Mouse (Mus musculus) neural tube, embryonic 14.5 days (tissue): ENCODE data around the gene Bbx. TPM values are rescaled to one million over a fixed set of nuclear protein-coding genes. Genes with fewer than 3 reads are reported as not detected.

Experiments
- ATAC-seq: fragments of 200-750 bp; cut with Nextera tagmentation; 2 replicates; pipeline ENCODE4 v1.8.0; 2017; ENCODE audit warnings: low read depth, mild to moderate bottlenecking, moderate TSS enrichment, moderate library complexity
- H3K27ac ChIP-seq: fragments of 300-500 bp; sonication (generic); 2 replicates; pipeline ENCODE4 v1.5.1; 2014; ENCODE audit warnings: low read depth, mild to moderate bottlenecking, control low read depth, low read length, moderate library complexity, mixed read lengths
- H3K27me3 ChIP-seq: fragments of 300-500 bp; sonication (generic); 2 replicates; pipeline ENCODE4 v1.6.1; 2014; ENCODE audit warnings: low read length; ENCODE audit not compliant: control insufficient read depth, insufficient read depth
- H3K36me3 ChIP-seq: fragments of 300-500 bp; sonication (generic); 2 replicates; pipeline ENCODE4 v1.6.1; 2014; ENCODE audit warnings: low read length, mixed read lengths; ENCODE audit not compliant: control insufficient read depth, insufficient read depth
- H3K4me1 ChIP-seq: fragments of 300-500 bp; sonication (generic); 2 replicates; pipeline ENCODE4 v1.6.1; 2014; ENCODE audit warnings: low read length; ENCODE audit not compliant: control insufficient read depth, insufficient read depth
- H3K4me2 ChIP-seq: fragments of 300-500 bp; sonication (generic); 2 replicates; pipeline ENCODE4 v1.6.1; 2014; ENCODE audit warnings: mild to moderate bottlenecking, low read depth, low read length, control low read depth
- H3K4me3 ChIP-seq: fragments of 300-500 bp; sonication (generic); 2 replicates; pipeline ENCODE4 v1.5.1; 2014; ENCODE audit warnings: low read depth, low read length, control low read depth, mixed read lengths
- H3K9ac ChIP-seq: fragments of 300-500 bp; sonication (generic); replicated peaks from 2 replicates; pipeline ENCODE4 v1.6.1; 2014; ENCODE audit warnings: low read depth, mild to moderate bottlenecking, control low read depth, low read length, mixed read lengths
- H3K9me3 ChIP-seq: fragments of 300-500 bp; sonication (generic); 2 replicates; pipeline ENCODE4 v1.6.1; 2016; ENCODE audit warnings: low read length; ENCODE audit not compliant: control insufficient read depth
- WGBS: fragments of 180-500 bp; shearing (Covaris S2); extraction: QIAGEN DNeasy Blood & Tissue Kit; methylation state at CpG from one replicate; pipeline ENCODE4 v1.1.7; 2014; 5-methylcytosine and 5-hydroxymethylcytosine counted together
- polyA plus RNA-seq: library from polyadenylated mRNA; unstranded; fragments of >200 nt; fragmentation: Nextera tagmentation; extraction: Ambion mirVana; gene quantifications from 2 replicates; pipeline ENCODE4 v1.2.1, GENCODE M21; 2014

Gene Bbx
- polyA plus RNA-seq, 1 experiment from 2014 or later: 12.4 TPM

- Histone ChIP-seq H3K9me3 (no peaks in the 10 kb centered on the region), H3K4me2 (no peak overlapping the region), H3K27ac (no peak overlapping the region), H3K36me3 (no peaks in the 10 kb centered on the region), H3K9ac (no peak overlapping the region), H3K4me1 (no peaks in the 10 kb centered on the region), H3K4me3 (no peak overlapping the region), H3K27me3 (no peaks in the 10 kb centered on the region)
- 88% methylated on average over 6 of the region's 6 CpGs for WGBS
- ATAC-seq: no peak
Measured at GRCm38 (mm10) chr16:50445014-50445413, 12.8 kb upstream of the Bbx start.

GRCm38 (mm10) chr16:50438816-50439215, 6.6 kb upstream of the Bbx start:
- no peak for ATAC-seq
- H3K36me3 ChIP-seq: no peaks in the 10 kb centered on the region
- WGBS: 83% methylated on average over 3 of the region's 3 CpGs

GRCm38 (mm10) chr16:50437788-50438187, 5.6 kb upstream of the Bbx start:
- no peak overlapping the region for H3K4me2 ChIP-seq
- H3K4me1 ChIP-seq: no peaks in the 10 kb centered on the region
- H3K36me3 ChIP-seq: no peaks in the 10 kb centered on the region
- H3K9me3 ChIP-seq: no peaks in the 10 kb centered on the region
- no peak overlapping the region for H3K9ac ChIP-seq
- no peak overlapping the region for H3K27ac ChIP-seq
- H3K4me3 ChIP-seq: no peak overlapping the region
- H3K27me3 ChIP-seq: no peaks in the 10 kb centered on the region
- 86% methylated on average over 15 of the region's 15 CpGs for WGBS
- ATAC-seq: no peak

More at GRCm38 (mm10) chr16:50438816-50439215, 6.6 kb upstream of the Bbx start:
- H3K4me3 ChIP-seq: no peak overlapping the region
- H3K27me3 ChIP-seq: no peaks in the 10 kb centered on the region
- H3K27ac ChIP-seq: no peak overlapping the region
- no peaks in the 10 kb centered on the region for H3K9me3 ChIP-seq
- no peak overlapping the region for H3K9ac ChIP-seq
- H3K4me1 ChIP-seq: no peaks in the 10 kb centered on the region
- H3K4me2 ChIP-seq: no peak overlapping the region

DNA sequence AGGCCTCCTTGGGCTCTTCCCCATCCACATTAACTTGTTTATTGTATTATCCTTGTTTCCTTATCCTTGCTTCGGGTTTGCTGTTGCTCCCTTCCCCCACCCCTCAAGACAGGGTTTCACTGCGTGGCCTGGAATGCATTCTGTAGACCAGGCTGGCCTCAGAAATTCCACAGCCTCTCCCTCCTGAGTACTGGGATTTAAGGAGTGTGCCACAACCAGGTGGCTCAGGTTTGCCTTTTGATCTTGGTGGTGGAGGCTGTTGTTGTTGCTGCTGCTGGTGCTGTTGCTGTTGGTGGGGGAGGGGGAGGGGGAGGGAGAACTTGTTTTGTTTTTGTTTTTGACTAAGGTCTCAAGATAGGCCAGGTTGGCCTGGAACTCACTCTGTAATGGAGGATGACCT, 5.1 kb upstream of the Bbx start:
- Histone ChIP-seq H3K9ac (no peak overlapping the region), H3K27me3 (no peaks in the 10 kb centered on the region), H3K9me3 (no peaks in the 10 kb centered on the region), H3K4me1 (0 out of 2 replicates have a peak, but pooled peaks cover 3% of the 10 kb centered on the region), H3K4me2 (no peak overlapping the region), H3K36me3 (no peaks in the 10 kb centered on the region), H3K27ac (no peak overlapping the region), H3K4me3 (no peak overlapping the region)
- ATAC-seq: no peak
- 44% methylated on average over 2 of the region's 2 CpGs for WGBS

DNA sequence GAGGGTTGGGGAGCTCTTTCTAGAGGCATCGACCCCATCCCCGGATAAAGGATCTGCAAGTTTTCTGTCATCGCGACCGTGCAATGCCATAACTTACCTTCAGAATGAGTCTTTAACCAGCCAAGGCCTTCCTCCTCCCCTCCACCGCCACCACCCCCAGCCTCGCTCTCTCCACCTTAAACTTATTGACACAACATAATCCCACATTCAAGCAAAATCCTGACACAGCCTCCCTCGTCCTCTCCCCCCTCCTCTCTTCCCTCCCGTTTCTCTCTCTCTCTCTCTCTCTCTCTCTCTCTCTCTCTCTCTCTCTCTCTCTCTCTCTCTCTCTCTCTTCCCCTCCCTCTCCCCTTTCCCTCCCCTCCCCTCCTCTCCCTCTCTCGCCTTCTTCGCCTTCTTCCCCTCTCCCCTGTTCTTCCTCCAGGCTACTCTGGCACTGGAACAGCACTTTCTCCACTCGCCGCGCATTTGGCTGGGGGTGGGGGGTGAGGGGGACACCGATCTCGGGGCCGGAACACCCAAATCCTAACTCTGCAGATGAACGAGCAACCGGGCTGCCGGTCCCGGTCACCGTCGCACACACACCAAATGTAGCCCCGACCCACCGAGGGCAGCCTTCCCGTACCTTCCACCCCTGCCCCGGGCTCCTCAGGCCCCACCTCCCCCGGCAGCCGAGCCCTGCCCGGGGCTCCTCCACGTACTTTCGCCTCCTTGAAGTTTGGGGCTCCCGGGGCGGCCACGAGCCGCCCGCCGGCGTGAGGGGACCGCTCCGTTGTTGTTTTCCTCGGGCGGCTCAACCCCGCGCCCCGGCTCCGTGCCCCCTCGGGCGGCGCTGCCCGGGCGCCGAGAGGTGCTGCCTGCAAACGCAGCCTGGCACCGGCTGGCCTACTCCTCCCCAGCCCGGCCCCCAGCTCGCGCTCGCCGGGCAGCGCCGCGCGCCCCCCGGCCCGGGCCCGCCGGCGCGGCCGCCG, 894 bp downstream of the Bbx start:
- peaks cover 8% of the 10 kb centered on the region; the same call in 1 of the 2 replicates for H3K4me1 ChIP-seq

DNA sequence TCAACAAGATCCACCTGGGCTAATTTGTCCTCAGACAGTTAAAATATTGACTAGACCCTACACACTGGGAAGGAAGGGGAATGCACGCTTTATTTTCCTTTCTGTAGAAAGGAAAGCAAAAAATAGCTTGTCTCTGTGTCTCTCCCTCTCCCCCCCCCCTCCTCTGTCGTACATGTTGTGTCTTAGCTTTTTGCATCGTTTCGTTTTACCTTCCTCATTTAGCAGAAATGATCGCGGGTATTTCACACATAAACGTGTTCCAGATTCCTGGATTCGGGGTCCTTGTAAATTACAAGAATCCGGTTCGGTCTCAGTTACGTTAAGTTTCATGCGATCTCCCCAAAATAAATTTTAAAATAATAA, 1.7 kb downstream of the Bbx start:
- Histone ChIP-seq H3K9me3 (no peaks in the 10 kb centered on the region), H3K9ac (peak overlapping the region; percentile 84), H3K27ac (no peak overlapping the region), H3K4me3 (peak overlapping the region; percentile 88), H3K4me1 (peaks cover 8% of the 10 kb centered on the region; the same call in 1 of the 2 replicates), H3K4me2 (peak overlapping the region; percentile 98), H3K36me3 (no peaks in the 10 kb centered on the region), H3K27me3 (no peaks in the 10 kb centered on the region)
- under 1% methylated on average over 12 of the region's 12 CpGs for WGBS
- no peak for ATAC-seq

More for the DNA sequence above, 894 bp downstream of the Bbx start:
- peak overlapping the region; percentile 88 for H3K27ac ChIP-seq
- under 1% methylated on average over 67 of the region's 72 CpGs for WGBS
- no peaks in the 10 kb centered on the region for H3K27me3 ChIP-seq
- H3K9ac ChIP-seq: peak overlapping the region; percentile 84
- ATAC-seq: peak; percentile 62
- peak overlapping the region; percentile 98 for H3K4me2 ChIP-seq
- no peaks in the 10 kb centered on the region for H3K36me3 ChIP-seq
- peak overlapping the region; percentile 88 for H3K4me3 ChIP-seq
- no peaks in the 10 kb centered on the region for H3K9me3 ChIP-seq

GRCm38 (mm10) chr16:50429692-50430514, 2.3 kb downstream of the Bbx start:
- peaks cover 8% of the 10 kb centered on the region; the same call in 1 of the 2 replicates for H3K4me1 ChIP-seq
- peak overlapping the region; percentile 88 for H3K4me3 ChIP-seq
- H3K9ac ChIP-seq: peak overlapping the region; percentile 84
- ATAC-seq: no peak
- no peaks in the 10 kb centered on the region for H3K36me3 ChIP-seq
- H3K9me3 ChIP-seq: no peaks in the 10 kb centered on the region
- H3K4me2 ChIP-seq: peak overlapping the region; percentile 98
- H3K27ac ChIP-seq: peak overlapping the region; percentile 39; the same call in 1 of the 2 replicates
- no peaks in the 10 kb centered on the region for H3K27me3 ChIP-seq
- under 1% methylated on average over 57 of the region's 69 CpGs for WGBS

- WGBS: 2% methylated on average over 23 of the region's 23 CpGs
- peaks cover 8% of the 10 kb centered on the region; the same call in 1 of the 2 replicates for H3K4me1 ChIP-seq
- peak overlapping the region; percentile 84 for H3K9ac ChIP-seq
- H3K27me3 ChIP-seq: no peaks in the 10 kb centered on the region
- H3K36me3 ChIP-seq: no peaks in the 10 kb centered on the region
- ATAC-seq: no peak
- H3K4me2 ChIP-seq: peak overlapping the region; percentile 98
- no peaks in the 10 kb centered on the region for H3K9me3 ChIP-seq
- no peak overlapping the region for H3K27ac ChIP-seq
- peak overlapping the region; percentile 88 for H3K4me3 ChIP-seq
Measured at GRCm38 (mm10) chr16:50428871-50429691, 3.1 kb downstream of the Bbx start.
